Mouse (Mus musculus) adrenal gland, adult 2 months (tissue): ENCODE measurements around the gene Ccng1. TPM values are rescaled to one million over a fixed set of nuclear protein-coding genes. Genes with fewer than 3 reads are reported as not detected.
"Not testable (repeated sequence)": the region's sequence is repeated elsewhere in the genome, so short reads cannot be mapped to it uniquely, and the experiment has no call there.

Experiments used
- DNase-seq: peaks from one replicate; pipeline ENCODE4 v3.0.0; 2021
- polyA plus RNA-seq: library from polyadenylated mRNA; depleted of rRNA; stranded (reverse); fragments of >200 nt; gene quantifications from 2 replicates; pipeline ENCODE4 v1.2.3, GENCODE M21; 2012; rRNA removed
- total RNA-seq, 2 experiments: library from RNA; stranded (reverse); gene quantifications; 2 replicates each; pipeline ENCODE4 v1.2.3; 2021

Ccng1 gene
- total and polyA plus RNA-seq, 3 experiments: 17.2 to 71.7 (median 68.0) TPM

DNA sequence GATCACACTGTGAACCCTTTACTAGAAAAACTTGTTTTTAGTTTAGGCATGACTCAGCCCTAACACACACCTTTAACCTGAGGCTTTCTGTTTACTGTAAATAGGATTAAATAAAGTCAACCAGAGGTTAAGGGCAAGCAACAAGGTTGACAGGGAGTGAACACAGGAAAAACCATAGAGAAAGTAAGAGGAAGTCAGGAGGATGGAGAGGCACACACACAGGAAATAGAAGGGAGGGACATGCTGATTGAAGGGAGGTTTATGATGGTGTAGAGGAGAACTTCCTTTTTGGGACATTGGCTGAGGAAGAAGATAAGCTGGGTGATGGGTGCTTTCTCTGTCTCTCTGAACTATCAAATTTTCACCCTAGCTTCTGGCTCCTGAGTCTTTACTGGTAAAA lies 36.8 kb downstream of the Ccng1 start:
- no peak for DNase-seq

- no peak for DNase-seq
Measured at GRCm38 (mm10) chr11:40715524-40715923, 39.6 kb downstream of the Ccng1 start.

DNA sequence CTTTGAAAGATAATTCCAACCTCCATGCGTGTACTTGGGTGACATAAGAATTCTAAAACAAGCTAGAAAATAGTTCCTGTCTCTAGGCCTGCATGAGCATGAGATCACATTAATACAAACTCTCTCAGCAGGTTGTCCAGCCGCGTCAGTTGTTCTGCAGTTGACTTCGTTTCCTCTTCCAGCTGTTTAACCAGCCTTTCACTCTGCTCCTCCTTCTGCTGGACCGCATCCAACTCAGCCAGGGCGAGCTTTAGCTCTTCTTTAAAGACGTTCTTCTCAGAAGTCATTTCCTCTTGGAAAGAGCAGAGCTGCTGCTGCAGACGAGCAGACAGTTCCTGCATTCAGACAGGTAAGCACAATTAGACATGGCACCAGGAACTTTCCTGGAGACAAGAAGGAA lies 41.3 kb downstream of the Ccng1 start:
- peak; percentile 32 for DNase-seq

- DNase-seq: not testable (repeated sequence)
Measured at GRCm38 (mm10) chr11:40709899-40710298, 45.2 kb downstream of the Ccng1 start.

Other genes starting within 250 kb of the Ccng1 start
- gene Mat2b, start 60.1 kb downstream of the Ccng1 start, total RNA-seq: 10 to 100 TPM; 61.3 to 92.1 TPM
- 22.9 and 28.7 TPM in 2 replicates for gene Mat2b, start 60.1 kb downstream of the Ccng1 start, polyA plus RNA-seq
- gene Hmmr, start 21.9 kb downstream of the Ccng1 start, total RNA-seq: 1 to 10 TPM in 1 of 2 experiments, under 1 TPM in 1; 0.76 to 1.4 TPM
- 0.32 and 0.47 TPM in 2 replicates for gene Hmmr, start 21.9 kb downstream of the Ccng1 start, polyA plus RNA-seq
- 10 to 100 TPM; 21.1 to 25.2 TPM for gene Nudcd2, start 21.6 kb downstream of the Ccng1 start, total RNA-seq
- gene Nudcd2, start 21.6 kb downstream of the Ccng1 start, polyA plus RNA-seq: 22.0 and 27.2 TPM in 2 replicates